Mouse (Mus musculus): ENCODE measurements around the gene Cep85l.

Cep85l gene

DNA sequence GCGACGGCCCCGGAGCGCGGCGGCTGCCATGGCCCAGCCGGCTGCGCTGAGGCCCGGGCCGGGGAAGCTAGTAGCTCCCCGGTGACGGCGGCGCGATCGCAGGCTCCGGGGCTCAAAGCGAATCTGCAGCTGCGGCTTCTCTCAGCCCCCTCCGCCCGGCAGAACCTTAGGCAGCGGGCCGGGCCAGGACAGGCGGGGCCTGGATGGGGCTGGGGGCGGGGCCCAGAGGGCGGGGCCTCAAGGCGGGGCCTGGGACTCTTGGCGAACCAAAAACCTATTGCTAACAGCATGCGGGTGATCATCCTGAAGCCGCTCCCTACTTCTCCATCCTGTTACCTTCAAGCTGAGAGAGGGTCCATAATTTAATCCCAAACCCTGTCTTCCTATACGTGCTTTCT, at the start of gene Cep85l:
Cep85l (minus strand) TSS at position 239 of the 398 bp plus-strand sequence.
- DNase-seq, result peak; percentile 90

GRCm38 (mm10) chr10:53428695-53429447, 49.1 kb upstream of the Cep85l start:
- DNase-seq, result no peak

- DNase-seq, result no peak
Measured at GRCm38 (mm10) chr10:53426524-53426923, 46.8 kb upstream of the Cep85l start.

DNA sequence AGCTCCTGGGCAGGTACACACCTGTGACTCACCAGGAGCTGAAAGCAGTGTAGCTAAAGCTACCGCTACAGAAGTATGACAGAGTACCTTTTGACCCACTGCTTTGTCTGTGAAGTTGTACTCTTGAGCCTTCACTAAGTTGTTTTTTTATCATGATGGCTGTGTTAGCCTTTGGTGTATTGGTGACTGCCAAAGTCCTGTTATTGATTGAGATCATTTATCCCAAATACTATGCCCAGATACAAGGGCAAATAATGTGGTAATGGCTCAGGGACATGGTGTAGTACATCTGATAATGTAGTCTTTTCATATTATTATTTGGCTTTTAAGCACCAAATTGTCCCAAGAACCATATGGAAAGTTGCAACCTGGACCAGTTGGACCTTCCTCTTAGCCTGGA, 43.3 kb upstream of the Cep85l start:
- no peak for DNase-seq

DNA sequence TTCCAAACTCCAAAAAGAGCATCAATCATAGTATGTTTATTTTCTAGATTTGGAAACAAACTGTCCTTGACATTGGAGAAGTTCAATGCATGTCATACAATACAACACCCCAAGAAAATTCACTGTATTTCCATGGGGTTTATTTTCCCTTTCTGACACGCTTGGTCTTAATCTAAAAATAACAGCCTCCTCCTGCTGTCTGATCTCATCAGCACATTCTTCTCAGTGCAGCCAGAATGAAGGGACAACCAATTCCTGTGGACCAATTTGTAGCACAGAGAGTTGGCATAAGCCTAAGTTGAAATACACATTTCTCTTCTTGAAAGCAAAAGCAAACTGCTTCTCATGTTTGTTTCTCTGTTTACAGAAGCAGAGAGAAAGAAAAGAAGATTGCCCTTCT, 42.5 kb upstream of the Cep85l start:
- DNase-seq, result no peak

DNA sequence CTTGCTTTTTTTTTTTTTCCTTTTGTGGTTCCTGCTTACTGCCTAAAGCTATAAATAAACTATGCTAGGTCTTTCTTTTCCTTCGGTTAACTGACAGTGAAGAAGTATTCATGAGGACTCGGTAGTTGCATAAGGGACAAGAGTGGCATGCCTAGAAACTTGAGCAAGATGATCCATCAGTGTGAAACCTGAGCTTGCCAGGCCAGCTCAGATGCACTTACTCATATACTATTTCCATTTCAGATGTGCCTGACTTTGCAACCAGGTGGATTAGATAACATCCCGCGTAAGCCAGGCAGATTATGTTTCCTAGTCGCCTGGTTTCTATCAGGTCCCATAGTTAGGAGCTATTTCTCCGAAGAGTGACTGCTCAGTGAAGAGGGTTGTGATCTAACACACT, 41.9 kb upstream of the Cep85l start:
- no peak for DNase-seq

DNA sequence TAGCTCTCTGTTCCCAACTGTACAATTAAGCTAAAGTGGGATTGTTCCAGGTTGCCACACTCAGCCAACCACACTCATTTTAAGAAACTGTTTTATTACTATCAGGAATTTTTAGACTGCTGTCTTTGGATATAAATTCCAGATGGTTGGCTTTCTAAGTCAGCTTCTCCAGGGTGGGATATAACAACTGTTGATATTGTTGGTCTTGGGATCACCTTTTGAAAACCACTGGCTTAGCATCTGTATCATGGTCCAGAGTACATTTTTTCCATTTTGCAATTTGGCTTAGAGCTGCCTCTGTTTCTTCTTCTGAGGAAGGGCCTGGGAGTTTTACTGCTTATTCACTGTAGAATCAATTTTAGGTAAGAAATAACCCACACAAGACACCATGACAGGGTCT, 40.3 kb upstream of the Cep85l start:
- DNase-seq, result no peak

- no peak for DNase-seq
Measured at GRCm38 (mm10) chr10:53419139-53419935, 39.6 kb upstream of the Cep85l start.

DNA sequence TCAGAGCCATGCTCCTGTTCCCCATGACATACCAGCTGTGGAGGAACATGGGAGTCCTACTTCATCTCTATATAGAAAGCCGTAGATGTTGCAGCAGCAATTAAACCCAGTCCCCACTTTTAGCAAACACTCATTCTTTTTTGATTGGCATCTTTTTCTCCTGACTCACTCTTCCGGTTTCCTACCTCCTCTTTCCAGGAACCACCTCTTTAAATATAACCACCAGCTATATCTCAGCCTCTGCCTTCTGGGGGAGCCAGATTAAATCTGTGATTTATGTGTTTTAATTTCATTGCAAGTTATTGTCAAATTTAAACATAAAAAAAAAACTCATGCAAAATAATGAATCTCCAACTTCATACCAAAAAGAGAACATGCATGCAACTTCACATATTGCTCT, 37.3 kb upstream of the Cep85l start:
- DNase-seq, result no peak

DNA sequence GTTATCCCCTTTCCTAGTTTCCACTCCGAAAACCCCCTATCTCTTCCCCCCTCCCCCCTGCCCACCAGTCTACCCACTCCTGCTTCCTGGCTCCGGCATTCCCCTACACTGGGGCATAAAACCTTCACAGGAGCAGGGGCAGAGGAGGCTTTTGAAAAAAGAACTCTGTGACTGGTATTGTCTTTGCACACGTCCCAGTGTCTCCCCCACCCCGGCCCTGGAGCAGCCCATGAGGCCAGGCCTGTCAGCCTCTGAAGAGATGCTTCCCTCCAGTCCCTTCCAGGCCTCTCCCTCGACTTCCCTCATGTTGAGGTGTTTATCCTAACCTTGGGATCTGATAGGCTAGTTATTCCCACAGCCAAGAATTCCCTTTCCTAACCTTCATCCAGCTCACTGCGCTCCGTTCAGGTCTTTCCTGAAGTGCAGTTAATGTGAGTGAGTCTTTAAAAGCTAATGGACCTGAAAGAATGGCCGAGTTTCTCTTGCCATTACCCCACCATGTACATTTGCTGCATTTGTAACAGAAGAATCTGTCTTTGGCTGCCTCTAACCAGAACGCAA, 36.5 kb upstream of the Cep85l start:
- DNase-seq, result no peak

DNA sequence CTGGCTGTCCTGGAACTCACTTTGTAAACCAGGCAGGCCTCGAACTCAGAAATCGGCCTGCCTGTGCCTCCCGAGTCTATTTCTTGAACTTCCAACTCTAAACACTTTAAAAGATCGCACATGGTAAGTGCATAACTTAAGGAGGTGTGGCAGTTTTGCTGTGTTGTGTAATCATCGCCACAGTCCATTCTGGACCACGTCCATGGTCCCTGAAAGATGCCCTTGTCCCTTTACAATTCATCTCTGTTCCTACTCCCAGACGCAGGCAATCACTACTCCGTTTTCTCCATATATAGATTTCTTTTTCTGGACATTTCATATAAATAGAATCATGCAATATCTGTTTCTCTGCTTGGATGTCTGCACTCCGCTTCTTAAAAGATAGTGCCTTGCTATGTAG, 35.5 kb upstream of the Cep85l start:
- DNase-seq, result no peak

DNA sequence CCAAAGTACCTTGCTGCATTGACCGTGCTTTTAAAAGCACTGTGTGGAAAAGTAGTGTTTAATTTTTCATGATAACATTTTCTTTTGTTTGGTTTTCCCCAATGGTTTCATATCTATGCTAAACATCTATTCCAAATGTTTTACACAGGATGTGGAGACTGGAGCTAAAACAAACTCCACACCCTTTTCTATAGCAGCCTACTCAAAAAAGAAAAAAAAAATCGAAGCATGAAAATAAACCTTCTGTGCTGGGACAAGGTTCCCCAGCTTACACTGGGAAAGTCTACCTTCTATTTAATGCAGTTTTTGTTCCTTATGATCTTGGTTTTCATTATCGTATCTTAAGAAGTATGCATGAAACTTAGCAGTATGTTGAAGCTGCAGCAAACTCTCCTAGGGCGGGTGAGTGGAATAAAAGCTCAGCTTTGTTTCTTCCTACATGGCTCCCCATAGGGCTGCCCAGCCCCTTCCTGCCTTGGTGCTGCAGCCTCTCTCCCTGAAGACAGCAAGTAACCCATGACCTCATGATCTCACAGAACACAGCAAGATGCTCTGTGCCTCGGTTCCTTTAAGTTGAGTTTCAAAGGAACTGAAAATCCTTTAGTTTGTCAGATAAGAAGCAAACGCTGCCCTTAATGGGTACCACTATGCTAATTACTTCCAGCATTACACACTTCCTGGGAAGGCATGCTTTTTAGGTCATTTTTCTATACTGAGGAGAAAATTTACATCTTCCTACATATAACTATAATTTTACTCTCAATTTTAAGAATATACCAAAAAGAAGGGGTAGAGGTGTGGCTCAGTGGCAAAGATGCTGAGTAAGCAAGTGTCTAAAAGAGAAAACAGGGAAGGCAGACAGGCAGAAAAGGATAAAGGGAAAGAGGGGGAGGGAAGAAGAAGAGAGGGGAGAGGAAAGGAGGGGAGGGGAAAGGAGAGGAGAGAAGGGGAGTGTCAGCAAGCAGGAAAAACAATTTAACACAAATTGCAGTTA, 34.6 kb upstream of the Cep85l start:
- DNase-seq, result no peak

GRCm38 (mm10) chr10:53412936-53413335, 33.2 kb upstream of the Cep85l start:
- DNase-seq, result no peak

DNA sequence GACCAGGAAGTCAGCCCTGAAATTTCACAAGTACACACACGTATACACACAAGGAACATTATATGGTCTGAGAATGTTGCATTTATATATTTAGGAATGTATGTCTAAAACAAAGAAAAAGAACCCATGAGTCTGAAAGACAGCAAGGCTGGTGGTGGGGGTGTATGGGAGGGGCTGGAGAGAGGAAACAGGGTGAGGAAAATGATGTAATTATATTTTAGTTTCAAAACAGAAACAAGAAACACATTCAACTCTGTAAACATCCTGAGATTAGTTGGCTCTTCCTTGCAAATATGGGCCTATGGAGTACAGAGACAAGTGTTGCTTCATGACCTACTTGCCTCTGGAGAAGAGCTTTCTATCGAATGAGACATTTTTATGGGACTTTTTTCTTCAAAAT, 32.4 kb upstream of the Cep85l start:
- no peak for DNase-seq

DNA sequence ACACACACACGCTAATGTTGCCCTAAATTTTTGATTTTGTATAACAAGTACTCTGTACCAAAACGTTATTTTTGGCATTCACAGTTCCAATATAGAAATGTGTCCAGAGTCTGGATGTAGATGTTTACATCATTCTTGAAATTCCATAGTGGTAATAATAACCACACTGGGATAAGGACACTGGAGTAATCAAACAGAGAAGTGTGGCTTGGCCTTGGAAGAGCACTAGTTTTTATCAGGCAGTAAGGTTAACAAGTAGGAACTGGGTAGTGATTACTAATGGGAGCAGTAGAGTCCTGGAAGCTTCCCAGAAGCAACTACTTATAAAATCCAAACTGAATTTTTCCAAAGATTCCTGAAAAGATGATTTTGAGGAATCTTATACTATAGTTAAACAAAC, 31.1 kb upstream of the Cep85l start:
- no peak for DNase-seq

DNA sequence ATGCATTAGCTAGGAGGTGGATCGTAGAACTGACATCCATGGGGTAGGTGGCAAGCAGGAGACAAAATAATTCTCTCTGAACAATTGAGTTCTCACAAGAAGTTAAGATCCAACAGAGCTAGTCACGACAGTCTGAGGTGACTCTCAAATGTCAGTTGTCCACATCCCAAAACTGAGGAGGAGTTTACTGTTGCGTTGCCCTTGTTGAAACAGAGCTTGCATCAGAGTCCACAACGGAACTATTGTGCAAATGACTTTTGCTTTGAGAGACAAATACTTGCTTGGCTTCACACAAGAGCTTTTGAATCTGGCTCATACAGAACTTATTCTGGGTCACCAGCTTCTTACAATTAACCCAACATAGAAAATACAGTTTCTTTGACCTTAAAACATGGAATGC, 27.7 kb upstream of the Cep85l start:
- DNase-seq, result no peak

- no peak for DNase-seq
Measured at GRCm38 (mm10) chr10:53406845-53407244, 27.1 kb upstream of the Cep85l start.

GRCm38 (mm10) chr10:53402293-53402692, 22.5 kb upstream of the Cep85l start:
- no peak for DNase-seq

- no peak for DNase-seq
Measured at GRCm38 (mm10) chr10:53399053-53399452, 19.3 kb upstream of the Cep85l start.

DNA sequence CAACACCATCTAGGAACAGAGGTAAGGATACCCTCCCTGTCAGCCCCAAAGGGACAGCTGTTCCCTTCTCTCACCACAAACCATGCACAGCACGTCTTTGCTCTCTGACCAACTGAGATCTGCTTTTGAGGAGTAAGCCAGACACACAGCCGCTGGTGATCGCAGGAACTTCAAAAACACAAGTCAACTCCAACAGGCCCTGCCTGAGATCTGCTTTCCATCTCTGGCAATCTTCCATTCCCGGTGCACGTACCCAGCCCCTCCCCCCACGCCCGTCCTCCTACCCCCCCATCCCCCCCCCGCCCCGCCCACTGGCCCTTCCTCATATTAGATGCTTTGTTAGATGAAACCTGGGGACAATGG, 18.8 kb upstream of the Cep85l start:
- DNase-seq, result no peak

DNA sequence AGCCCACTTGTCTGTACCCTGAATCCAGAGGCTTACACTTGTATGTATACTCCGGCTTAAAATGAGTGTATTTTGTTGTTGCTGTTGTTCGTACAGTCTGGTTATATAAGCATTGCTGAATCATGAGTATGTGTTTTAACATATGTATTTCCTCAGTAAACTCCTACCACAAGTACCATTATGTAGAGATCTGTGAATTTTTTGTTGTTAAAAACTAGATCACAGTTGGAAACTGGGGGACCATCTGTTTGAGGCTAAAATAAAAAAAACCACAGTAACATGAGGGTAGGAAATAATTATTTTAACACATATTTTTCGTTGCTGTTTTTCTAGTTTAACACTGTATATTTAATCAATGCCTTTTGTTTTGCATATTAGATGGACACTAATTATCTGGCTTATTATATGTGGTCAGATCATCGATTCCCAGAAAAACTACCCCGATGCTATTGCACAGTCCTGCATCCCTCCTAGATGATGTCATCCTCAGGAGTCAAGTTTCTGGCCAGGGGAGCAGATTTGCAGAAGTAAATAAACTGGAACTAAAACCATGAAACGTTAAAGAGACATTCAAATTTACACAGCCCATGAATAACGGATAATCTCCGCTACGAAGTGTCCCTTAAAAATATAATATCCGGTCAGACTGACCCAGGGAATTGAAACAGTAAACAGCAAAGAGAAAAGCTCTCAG, 18.2 kb upstream of the Cep85l start:
- DNase-seq, result no peak

GRCm38 (mm10) chr10:53394923-53395629, 15.3 kb upstream of the Cep85l start:
- no peak for DNase-seq
